Mouse (Mus musculus) neural tube, embryonic 12.5 days (tissue): ENCODE results near the gene Nfam1. TPM values are rescaled to one million over a fixed set of nuclear protein-coding genes. Genes with fewer than 3 reads are reported as not detected.
A peak's percentile ranks its signal among the peaks of the same experiment; 100 is the strongest.

ENCODE experiments used
- ATAC-seq: fragments of 200-750 bp; cut with Nextera tagmentation; 2 replicates; pipeline ENCODE4 v1.8.0; 2017; ENCODE audit warnings: low read depth, mild to moderate bottlenecking, moderate TSS enrichment, moderate library complexity; ENCODE audit not compliant: low FRiP score
- H3K27ac ChIP-seq: fragments of 300-500 bp; sonication (generic); 2 replicates; pipeline ENCODE4 v1.5.1; 2016
- H3K27me3 ChIP-seq: fragments of 300-500 bp; sonication (generic); replicated peaks from 2 replicates; pipeline ENCODE4 v1.6.1; 2016; ENCODE audit warnings: mild to moderate bottlenecking
- H3K36me3 ChIP-seq: fragments of 300-500 bp; sonication (generic); 2 replicates; pipeline ENCODE4 v1.6.1; 2016; ENCODE audit warnings: mild to moderate bottlenecking
- H3K4me1 ChIP-seq: fragments of 300-500 bp; sonication (generic); 2 replicates; pipeline ENCODE4 v1.6.1; 2016
- H3K4me2 ChIP-seq: fragments of 300-500 bp; sonication (generic); replicated peaks from 2 replicates; pipeline ENCODE4 v1.6.1; 2016; ENCODE audit warnings: mild to moderate bottlenecking
- H3K4me3 ChIP-seq: fragments of 300-500 bp; sonication (generic); 2 replicates; pipeline ENCODE4 v1.5.1; 2016
- H3K9ac ChIP-seq: fragments of 300-500 bp; sonication (generic); 2 replicates; pipeline ENCODE4 v1.6.1; 2016; ENCODE audit warnings: mild to moderate bottlenecking
- H3K9me3 ChIP-seq: fragments of 300-500 bp; sonication (generic); 2 replicates; pipeline ENCODE4 v1.6.1; 2016; ENCODE audit warnings: mild to moderate bottlenecking
- WGBS: fragments of 180-500 bp; shearing (Covaris S2); methylation state at CpG from one replicate; pipeline ENCODE4 v1.1.7; 2016; 5-methylcytosine and 5-hydroxymethylcytosine counted together
- polyA plus RNA-seq: library from polyadenylated mRNA; unstranded; fragments of >200 nt; fragmentation: Nextera tagmentation; extraction: Ambion mirVana; gene quantifications from 2 replicates; pipeline ENCODE4 v1.2.1, GENCODE M21; 2016

Nfam1 gene
- polyA plus RNA-seq, 1 experiment from 2014 or later, result 2.4 TPM

DNA sequence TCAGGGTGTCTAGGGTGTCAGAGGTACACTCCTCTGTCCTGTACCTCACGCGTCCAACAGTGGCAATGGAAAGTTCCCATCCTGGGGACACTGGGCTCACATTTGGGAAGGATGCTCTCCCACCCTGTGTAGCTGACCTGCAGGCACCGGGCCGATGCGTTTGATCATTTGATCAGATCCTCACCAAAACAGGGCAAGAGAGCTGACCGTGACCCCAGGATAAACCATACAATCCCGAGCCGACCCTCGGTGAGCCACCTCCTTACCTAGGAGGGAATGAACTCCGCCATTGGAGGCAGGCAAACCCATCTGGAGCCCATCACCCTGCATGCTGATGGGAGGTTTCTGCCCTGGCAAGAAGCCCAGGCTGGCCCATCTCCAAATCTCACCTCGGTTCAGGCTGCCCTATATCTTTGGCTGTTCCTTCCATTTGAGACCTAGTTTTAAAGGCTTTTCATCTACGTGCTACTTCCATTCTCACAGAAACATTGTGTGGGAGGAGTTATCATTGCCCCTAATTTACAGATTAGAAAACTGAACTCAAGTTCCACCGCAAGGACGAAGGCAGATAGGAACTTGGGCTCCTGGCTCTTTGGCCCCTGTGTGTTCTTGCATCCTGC, 3.9 kb upstream of the Nfam1 start:
- H3K9me3 ChIP-seq, result no peaks in the 10 kb centered on the region
- H3K4me3 ChIP-seq, result no peak overlapping the region
- no peak overlapping the region for H3K4me2 ChIP-seq
- H3K9ac ChIP-seq, result 0 out of 2 replicates have a peak overlapping the region, but pooled peaks have one; percentile 3
- H3K4me1 ChIP-seq, result peaks cover 45% of the 10 kb centered on the region
- no peaks in the 10 kb centered on the region for H3K36me3 ChIP-seq
- no peak overlapping the region for H3K27ac ChIP-seq
- WGBS, result 85% methylated on average over 14 of the region's 14 CpGs
- peaks cover 37% of the 10 kb centered on the region; the same call in 1 of the 2 replicates for H3K27me3 ChIP-seq
- ATAC-seq, result no peak

DNA sequence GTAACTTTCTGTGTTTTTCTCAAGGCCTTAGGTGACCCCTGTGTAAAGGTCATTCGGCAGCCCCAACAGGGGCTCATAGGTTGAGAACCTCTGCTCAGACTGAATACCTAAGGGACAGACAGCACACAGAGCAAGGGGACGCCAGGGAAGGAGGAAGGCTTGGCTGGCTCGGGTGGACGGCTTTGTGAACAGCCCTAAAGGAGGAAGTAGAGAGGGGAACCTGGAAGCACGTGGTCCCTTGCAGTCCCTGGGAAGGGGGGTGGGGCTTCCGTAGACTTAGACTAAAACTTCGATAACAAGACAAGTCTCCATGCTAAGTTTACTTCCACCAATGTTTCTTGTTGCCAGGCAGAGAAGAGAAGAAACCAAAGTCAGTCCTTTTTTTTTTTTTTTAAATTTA, 3.0 kb upstream of the Nfam1 start:
- Histone ChIP-seq H3K4me3 (no peak overlapping the region), H3K4me1 (peaks cover 45% of the 10 kb centered on the region), H3K27me3 (peaks cover 38% of the 10 kb centered on the region; the same call in 1 of the 2 replicates), H3K4me2 (no peak overlapping the region), H3K36me3 (no peaks in the 10 kb centered on the region), H3K27ac (no peak overlapping the region), H3K9me3 (no peaks in the 10 kb centered on the region), H3K9ac (no peak overlapping the region)
- no peak for ATAC-seq
- WGBS, result 61% methylated on average over 7 of the region's 7 CpGs

- Histone ChIP-seq H3K4me2 (peak overlapping the region; percentile 49), H3K4me1 (peaks cover 53% of the 10 kb centered on the region), H3K4me3 (peak overlapping the region; percentile 0; the same call in 1 of the 2 replicates), H3K9me3 (no peaks in the 10 kb centered on the region), H3K36me3 (no peaks in the 10 kb centered on the region), H3K9ac (peak overlapping the region; percentile 42), H3K27ac (no peak overlapping the region), H3K27me3 (peaks cover 38% of the 10 kb centered on the region; the same call in 1 of the 2 replicates)
- peak; percentile 48 for ATAC-seq
- WGBS, result 6% methylated on average over 17 of the region's 17 CpGs
Observed at GRCm38 (mm10) chr15:83034275-83034977, 1.3 kb upstream of the Nfam1 start.

DNA sequence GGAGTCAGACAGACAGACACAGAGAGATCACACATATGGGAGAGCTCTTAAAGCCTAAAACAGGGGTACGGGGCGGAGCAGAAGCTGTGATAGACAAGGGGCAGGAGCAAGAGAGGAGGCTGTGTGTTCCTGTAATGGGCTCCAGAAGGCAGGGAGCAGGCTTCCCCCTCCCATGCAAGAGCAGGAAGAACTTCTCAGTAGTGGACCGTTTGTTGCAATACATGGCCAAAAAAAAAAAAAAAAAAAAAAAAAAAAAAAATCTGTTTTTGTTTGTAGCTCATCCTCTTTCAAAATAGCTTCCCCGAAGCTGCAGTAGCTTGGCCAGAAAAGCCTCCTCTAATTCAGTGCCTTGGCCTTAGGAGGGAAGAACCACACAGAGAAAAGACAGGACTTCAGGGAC, 2.2 kb downstream of the Nfam1 start:
- ATAC-seq, result no peak
- peaks cover 50% of the 10 kb centered on the region for H3K4me1 ChIP-seq
- H3K36me3 ChIP-seq, result no peaks in the 10 kb centered on the region
- no peak overlapping the region for H3K4me2 ChIP-seq
- 65% methylated on average over 4 of the region's 4 CpGs for WGBS
- no peaks in the 10 kb centered on the region for H3K9me3 ChIP-seq
- no peak overlapping the region for H3K4me3 ChIP-seq
- peaks cover 34% of the 10 kb centered on the region; the same call in 1 of the 2 replicates for H3K27me3 ChIP-seq
- no peak overlapping the region for H3K9ac ChIP-seq
- no peak overlapping the region for H3K27ac ChIP-seq

GRCm38 (mm10) chr15:83029725-83030718, 3.1 kb downstream of the Nfam1 start:
- Histone ChIP-seq H3K27me3 (peaks cover 30% of the 10 kb centered on the region; the same call in 1 of the 2 replicates), H3K9me3 (no peaks in the 10 kb centered on the region), H3K4me2 (0 out of 2 replicates have a peak overlapping the region, but pooled peaks have one; percentile 14), H3K9ac (no peak overlapping the region), H3K36me3 (no peaks in the 10 kb centered on the region), H3K4me1 (peaks cover 57% of the 10 kb centered on the region), H3K4me3 (no peak overlapping the region), H3K27ac (no peak overlapping the region)
- ATAC-seq, result no peak
- 41% methylated on average over 11 of the region's 11 CpGs for WGBS

- no peak for ATAC-seq
- Histone ChIP-seq H3K27ac (no peak overlapping the region), H3K9ac (0 out of 2 replicates have a peak overlapping the region, but pooled peaks have one; percentile 26), H3K27me3 (peaks cover 32% of the 10 kb centered on the region; the same call in 1 of the 2 replicates), H3K9me3 (no peaks in the 10 kb centered on the region), H3K4me3 (no peak overlapping the region), H3K36me3 (no peaks in the 10 kb centered on the region), H3K4me2 (no peak overlapping the region), H3K4me1 (peaks cover 42% of the 10 kb centered on the region)
- 51% methylated on average over 8 of the region's 8 CpGs for WGBS
Observed at GRCm38 (mm10) chr15:83026129-83026528, 7.0 kb downstream of the Nfam1 start.

DNA sequence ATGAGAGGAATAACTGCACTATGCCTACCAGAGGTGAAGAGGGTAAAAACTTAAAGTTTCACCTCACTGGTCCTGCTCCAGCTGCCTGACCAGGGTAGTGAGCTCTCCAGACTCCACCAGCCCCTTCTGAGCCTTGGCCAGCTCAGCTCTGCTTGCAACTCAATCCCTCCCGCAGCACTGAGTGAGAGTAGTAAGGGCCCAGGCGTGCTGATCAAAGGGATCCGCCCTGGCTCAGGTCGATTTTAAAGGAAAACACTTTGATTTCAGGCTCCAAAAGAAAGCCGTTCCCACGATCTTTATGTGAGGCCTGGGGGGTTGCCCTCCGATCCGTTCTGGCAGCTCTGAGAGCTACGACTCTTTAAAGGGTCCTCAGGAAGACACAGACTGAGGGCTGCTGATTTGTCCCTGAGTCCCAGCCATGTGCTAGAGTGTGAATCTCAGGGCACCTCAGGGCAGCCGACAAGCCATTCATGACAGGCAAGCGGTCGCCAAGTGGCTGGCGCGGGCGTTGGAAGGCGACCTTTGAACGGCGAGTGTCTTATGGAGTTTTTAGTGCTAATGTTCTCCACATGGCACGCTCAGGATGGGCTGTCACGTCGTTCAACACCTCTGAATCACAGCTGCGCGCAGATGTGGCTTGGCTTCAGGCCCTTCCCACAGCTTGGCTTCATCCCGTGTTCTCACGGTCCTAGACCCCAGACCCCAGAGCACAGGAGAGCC, 7.9 kb downstream of the Nfam1 start:
- H3K4me2 ChIP-seq, result no peak overlapping the region
- H3K9me3 ChIP-seq, result no peaks in the 10 kb centered on the region
- H3K27me3 ChIP-seq, result peaks cover 32% of the 10 kb centered on the region; the same call in 1 of the 2 replicates
- H3K4me3 ChIP-seq, result no peak overlapping the region
- H3K36me3 ChIP-seq, result no peaks in the 10 kb centered on the region
- peaks cover 37% of the 10 kb centered on the region for H3K4me1 ChIP-seq
- no peak for ATAC-seq
- H3K27ac ChIP-seq, result no peak overlapping the region
- WGBS, result 16% methylated on average over 25 of the region's 25 CpGs
- no peak overlapping the region for H3K9ac ChIP-seq

GRCm38 (mm10) chr15:83022947-83023346, 10.2 kb downstream of the Nfam1 start:
- Histone ChIP-seq H3K4me3 (no peak overlapping the region), H3K4me1 (peaks cover 38% of the 10 kb centered on the region), H3K9ac (no peak overlapping the region), H3K27ac (no peak overlapping the region), H3K9me3 (no peaks in the 10 kb centered on the region), H3K36me3 (no peaks in the 10 kb centered on the region), H3K4me2 (no peak overlapping the region), H3K27me3 (peaks cover 32% of the 10 kb centered on the region; the same call in 1 of the 2 replicates)
- no peak for ATAC-seq
- WGBS, result 26% methylated on average over 8 of the region's 8 CpGs

- no peak overlapping the region for H3K4me3 ChIP-seq
- H3K4me1 ChIP-seq, result peaks cover 31% of the 10 kb centered on the region
- peak overlapping the region; percentile 30; the same call in 1 of the 2 replicates for H3K4me2 ChIP-seq
- H3K36me3 ChIP-seq, result no peaks in the 10 kb centered on the region
- H3K9ac ChIP-seq, result no peak overlapping the region
- H3K27me3 ChIP-seq, result peaks cover 50% of the 10 kb centered on the region
- no peak overlapping the region for H3K27ac ChIP-seq
- H3K9me3 ChIP-seq, result no peaks in the 10 kb centered on the region
- peak; percentile 69 for ATAC-seq
- 19% methylated on average over 15 of the region's 15 CpGs for WGBS
Observed at GRCm38 (mm10) chr15:83010990-83011664, 22.0 kb downstream of the Nfam1 start.

DNA sequence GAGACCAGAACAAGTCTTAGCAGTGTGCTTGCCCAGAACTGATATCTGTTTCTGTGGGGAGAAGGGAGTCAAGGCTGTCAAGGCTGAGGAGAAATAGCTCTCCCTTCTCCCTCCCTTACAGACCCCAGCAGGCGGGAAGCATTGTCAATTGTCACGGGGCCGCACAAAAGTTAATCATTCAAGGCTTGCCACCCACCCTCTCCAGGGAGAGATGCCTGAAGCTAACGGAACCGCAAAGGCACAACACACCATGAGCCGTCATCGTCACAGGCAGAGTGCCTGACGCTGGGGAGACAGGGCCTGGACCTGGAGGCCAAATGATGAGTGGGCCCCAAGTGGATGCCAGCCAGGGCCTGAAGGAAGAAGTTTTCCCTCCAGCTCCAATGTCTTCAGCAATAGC, 22.7 kb downstream of the Nfam1 start:
- H3K27me3 ChIP-seq, result peaks cover 50% of the 10 kb centered on the region
- WGBS, result 8% methylated on average over 8 of the region's 8 CpGs
- no peak overlapping the region for H3K4me3 ChIP-seq
- no peak overlapping the region for H3K9ac ChIP-seq
- peaks cover 31% of the 10 kb centered on the region for H3K4me1 ChIP-seq
- no peaks in the 10 kb centered on the region for H3K36me3 ChIP-seq
- no peak overlapping the region for H3K27ac ChIP-seq
- ATAC-seq, result peak; percentile 56; the same call in 1 of the 2 replicates
- no peaks in the 10 kb centered on the region for H3K9me3 ChIP-seq
- peak overlapping the region; percentile 30 for H3K4me2 ChIP-seq

- H3K4me1 ChIP-seq, result peaks cover 31% of the 10 kb centered on the region
- H3K27ac ChIP-seq, result no peak overlapping the region
- H3K9me3 ChIP-seq, result no peaks in the 10 kb centered on the region
- H3K27me3 ChIP-seq, result peaks cover 50% of the 10 kb centered on the region
- 89% methylated on average over 6 of the region's 6 CpGs for WGBS
- H3K9ac ChIP-seq, result no peak overlapping the region
- H3K4me2 ChIP-seq, result no peak overlapping the region
- no peaks in the 10 kb centered on the region for H3K36me3 ChIP-seq
- H3K4me3 ChIP-seq, result no peak overlapping the region
- ATAC-seq, result no peak
Observed at GRCm38 (mm10) chr15:83009532-83009931, 23.6 kb downstream of the Nfam1 start.
